Mouse (Mus musculus): ENCODE measurements around the gene Supt6. TPM values are rescaled to one million over a fixed set of nuclear protein-coding genes. Genes with fewer than 3 reads are reported as not detected.
A peak's percentile ranks its signal among the peaks of the same experiment; 100 is the strongest.
"Not testable (repeated sequence)": the region's sequence is repeated elsewhere in the genome, so short reads cannot be mapped to it uniquely, and the experiment has no call there.

The Supt6 gene
- 26.1 and 26.2 TPM in 2 replicates for polyA plus RNA-seq (2014; fragmentation: Nextera tagmentation; extraction: Ambion mirVana)

DNA sequence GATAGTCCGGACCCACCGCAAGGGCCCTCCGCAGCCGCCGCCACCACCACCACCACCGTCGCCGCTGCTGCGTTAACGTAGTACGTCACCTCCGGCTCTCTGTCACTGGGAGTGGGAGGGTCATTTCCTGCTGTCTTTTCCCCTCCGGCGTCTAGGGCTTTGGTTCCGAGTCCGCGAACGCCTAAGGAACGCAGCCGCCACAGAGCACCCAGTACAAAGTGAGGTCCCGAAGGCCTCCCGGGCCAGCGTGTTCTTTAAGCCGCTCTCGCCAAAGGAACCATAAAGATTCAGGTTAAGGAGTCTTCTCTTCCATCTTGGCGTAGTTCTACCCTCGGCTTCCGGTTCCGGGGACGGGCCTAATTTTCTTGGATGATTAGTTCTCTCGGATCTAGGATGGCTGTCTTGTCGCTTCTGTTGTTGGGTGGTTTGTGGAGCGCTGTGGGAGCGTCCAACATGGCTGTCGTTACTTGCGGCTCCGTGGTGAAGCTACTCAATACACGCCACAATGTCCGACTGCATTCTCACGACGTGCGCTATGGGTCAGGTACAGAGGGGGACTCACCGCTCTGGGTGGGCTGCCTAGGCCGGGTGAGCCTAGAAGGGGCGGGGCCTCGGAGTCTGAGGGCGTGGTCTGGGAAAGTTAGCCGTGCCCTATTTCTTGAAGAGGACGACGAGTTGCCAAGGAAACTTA is at the start of gene Supt6, which contains the start of gene Sdf2:
Gene Supt6, minus strand, starts transcription at position 361 of the 691 bp plus-strand sequence.
Gene Sdf2, plus strand, starts transcription at position 120 of the 691 bp plus-strand sequence.
- WGBS: under 1% methylated on average over 50 of the region's 50 CpGs
- H3K4me2 ChIP-seq (replicated peaks; ENCODE audit: low read depth, low read length): peak within 1 kb of the TSS; percentile 42
- no peaks in the 10 kb centered on the region for H3K36me3 ChIP-seq (ENCODE audit: control insufficient read depth, insufficient read depth, low read length)
- H3K4me1 ChIP-seq (replicated peaks; ENCODE audit: control insufficient read depth, insufficient read depth, low read length): peaks cover 3% of the 10 kb centered on the region; the same call in 1 of the 2 replicates
- H3K27ac ChIP-seq (ENCODE audit: low read depth, low read length): peak within 1 kb of the TSS; percentile 86
- H3K4me3 ChIP-seq (ENCODE audit: low read depth, low read length): peak within 1 kb of the TSS; percentile 99
- ATAC-seq (ENCODE audit: low FRiP score) (peak; percentile 97), DNase-seq (ENCODE audit: low spot score) (peak; percentile 94)
- H3K9me3 ChIP-seq (ENCODE audit: control insufficient read depth, low read length): no peaks in the 10 kb centered on the region
- H3K9ac ChIP-seq (ENCODE audit: low read depth, low read length): peak within 1 kb of the TSS; percentile 96
- no peaks in the 10 kb centered on the region for H3K27me3 ChIP-seq (ENCODE audit: control insufficient read depth, insufficient read depth, low read length)

DNA sequence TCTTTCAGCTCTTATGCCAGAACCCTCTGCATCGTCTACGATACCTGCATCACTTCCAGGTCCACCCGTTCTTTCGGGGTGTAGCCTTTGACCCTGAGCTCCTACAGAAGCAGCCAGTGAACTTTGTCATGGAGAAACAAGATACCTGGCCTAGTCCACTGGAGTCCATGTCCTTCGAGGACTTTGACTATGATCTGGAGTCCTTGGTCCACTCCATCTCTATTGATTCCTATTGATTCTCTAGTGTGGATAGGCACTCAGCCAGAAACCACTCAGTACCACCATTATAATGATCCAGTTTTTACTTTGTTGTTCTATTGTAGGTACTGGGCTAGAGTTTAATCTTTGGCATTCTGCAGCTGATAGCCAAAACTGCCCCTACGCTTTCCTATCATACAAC is 48.8 kb upstream of the Supt6 start:
- no peak overlapping the region for H3K9ac ChIP-seq (ENCODE audit: low read depth, low read length)
- no peak overlapping the region for H3K27ac ChIP-seq (ENCODE audit: low read depth, low read length)
- no peaks in the 10 kb centered on the region for H3K27me3 ChIP-seq (ENCODE audit: control insufficient read depth, insufficient read depth, low read length)
- H3K4me1 ChIP-seq (replicated peaks; ENCODE audit: control insufficient read depth, insufficient read depth, low read length): no peaks in the 10 kb centered on the region
- 97% methylated on average over 6 of the region's 6 CpGs for WGBS
- DNase-seq (ENCODE audit: low spot score) (no peak), ATAC-seq (ENCODE audit: low FRiP score) (no peak)
- no peak overlapping the region for H3K4me2 ChIP-seq (replicated peaks; ENCODE audit: low read depth, low read length)
- no peak overlapping the region for H3K4me3 ChIP-seq (ENCODE audit: low read depth, low read length)
- no peaks in the 10 kb centered on the region for H3K9me3 ChIP-seq (ENCODE audit: control insufficient read depth, low read length)
- H3K36me3 ChIP-seq (ENCODE audit: control insufficient read depth, insufficient read depth, low read length): peaks cover 4% of the 10 kb centered on the region; the same call in 1 of the 2 replicates

DNA sequence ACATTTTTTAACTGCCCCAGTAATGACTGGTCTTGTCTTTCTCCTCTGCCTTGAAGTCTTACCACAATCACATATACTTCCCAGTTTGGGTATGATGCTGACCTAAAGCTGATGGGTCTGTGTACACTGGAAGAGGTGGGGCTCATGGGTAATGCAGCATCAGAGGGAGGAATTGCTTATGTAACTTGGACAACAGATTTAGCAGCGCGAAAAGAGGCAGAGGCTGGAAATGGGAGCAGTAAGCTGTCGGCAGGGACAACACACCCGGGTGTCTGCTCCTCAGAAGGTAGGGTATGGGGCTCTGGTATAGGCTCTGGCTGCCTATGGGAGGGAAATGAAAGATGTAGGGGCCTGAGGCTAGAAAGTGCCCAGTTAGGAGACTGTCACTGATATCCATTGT is 44.9 kb upstream of the Supt6 start, which contains the start of gene BC030499:
Gene BC030499, plus strand, starts transcription at position 188 of the 400 bp plus-strand sequence.
- H3K36me3 ChIP-seq (ENCODE audit: control insufficient read depth, insufficient read depth, low read length): peaks cover 20% of the 10 kb centered on the region; the same call in 1 of the 2 replicates
- H3K4me3 ChIP-seq (ENCODE audit: low read depth, low read length): no peak within 1 kb of the TSS
- WGBS: 95% methylated on average over 4 of the region's 4 CpGs
- H3K9ac ChIP-seq (ENCODE audit: low read depth, low read length): no peak within 1 kb of the TSS
- ATAC-seq (ENCODE audit: low FRiP score) (no peak), DNase-seq (ENCODE audit: low spot score) (no peak)
- H3K27ac ChIP-seq (ENCODE audit: low read depth, low read length): no peak within 1 kb of the TSS
- H3K4me1 ChIP-seq (replicated peaks; ENCODE audit: control insufficient read depth, insufficient read depth, low read length): no peaks in the 10 kb centered on the region
- no peak within 1 kb of the TSS for H3K4me2 ChIP-seq (replicated peaks; ENCODE audit: low read depth, low read length)
- H3K27me3 ChIP-seq (ENCODE audit: control insufficient read depth, insufficient read depth, low read length): no peaks in the 10 kb centered on the region
- no peaks in the 10 kb centered on the region for H3K9me3 ChIP-seq (ENCODE audit: control insufficient read depth, low read length)

DNA sequence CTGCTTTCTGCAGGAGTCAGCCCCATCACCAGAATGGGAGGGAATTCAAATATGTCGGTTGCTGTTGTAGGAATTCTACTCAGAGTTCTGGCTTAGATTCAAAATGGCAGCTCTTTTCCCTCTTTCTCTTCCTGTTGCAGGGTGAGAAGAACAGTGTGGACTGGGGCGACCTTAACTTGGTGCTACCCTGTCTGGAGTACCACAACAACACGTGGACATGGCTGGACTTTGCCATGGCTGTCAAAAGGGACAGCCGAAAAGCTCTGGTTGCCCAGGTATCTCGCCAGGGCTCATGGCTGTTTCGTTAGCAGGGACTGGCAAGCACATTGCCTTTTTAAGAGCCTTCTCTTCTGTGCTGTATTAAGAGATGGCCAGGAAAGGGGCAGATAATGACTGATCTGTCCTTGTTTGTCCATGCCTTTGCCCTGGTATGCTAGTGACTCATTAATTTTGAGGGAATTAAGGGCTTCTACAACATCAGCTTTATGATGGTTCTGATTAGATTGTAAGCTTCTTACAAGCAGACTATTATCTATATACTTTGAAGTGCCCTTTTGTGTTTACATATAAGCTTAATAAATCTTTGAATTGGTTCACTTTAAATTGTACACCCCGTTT is 43.5 kb upstream of the Supt6 start:
- H3K27ac ChIP-seq (ENCODE audit: low read depth, low read length): no peak overlapping the region
- no peak overlapping the region for H3K4me2 ChIP-seq (replicated peaks; ENCODE audit: low read depth, low read length)
- DNase-seq (ENCODE audit: low spot score) (no peak), ATAC-seq (ENCODE audit: low FRiP score) (no peak)
- no peaks in the 10 kb centered on the region for H3K27me3 ChIP-seq (ENCODE audit: control insufficient read depth, insufficient read depth, low read length)
- H3K4me1 ChIP-seq (replicated peaks; ENCODE audit: control insufficient read depth, insufficient read depth, low read length): no peaks in the 10 kb centered on the region
- peaks cover 26% of the 10 kb centered on the region for H3K36me3 ChIP-seq (ENCODE audit: control insufficient read depth, insufficient read depth, low read length)
- H3K9ac ChIP-seq (ENCODE audit: low read depth, low read length): no peak overlapping the region
- H3K4me3 ChIP-seq (ENCODE audit: low read depth, low read length): no peak overlapping the region
- 88% methylated on average over 7 of the region's 7 CpGs for WGBS
- H3K9me3 ChIP-seq (ENCODE audit: control insufficient read depth, low read length): no peaks in the 10 kb centered on the region

DNA sequence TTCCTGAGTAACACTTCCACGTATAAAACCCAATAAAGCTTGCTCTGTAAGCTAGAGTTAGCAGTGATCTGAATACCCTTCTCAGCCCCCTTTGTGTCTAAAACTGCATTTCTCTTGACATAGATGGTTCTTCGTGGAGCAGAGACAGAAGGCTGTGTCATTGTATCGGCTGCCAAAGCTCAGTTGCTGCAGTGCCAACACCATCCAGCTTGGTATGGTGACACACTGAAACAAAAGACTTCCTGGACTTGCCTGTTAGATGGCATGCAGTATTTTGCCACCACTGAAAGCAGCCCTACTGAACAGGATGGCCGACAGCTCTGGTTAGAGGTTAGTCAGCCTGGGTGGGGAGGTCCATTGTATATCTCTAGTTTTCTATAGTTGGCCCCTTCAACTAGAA is 33.8 kb upstream of the Supt6 start:
- Histone ChIP-seq H3K4me1 (replicated peaks; ENCODE audit: control insufficient read depth, insufficient read depth, low read length) (no peaks in the 10 kb centered on the region), H3K4me3 (ENCODE audit: low read depth, low read length) (no peak overlapping the region), H3K4me2 (replicated peaks; ENCODE audit: low read depth, low read length) (no peak overlapping the region), H3K27me3 (ENCODE audit: control insufficient read depth, insufficient read depth, low read length) (no peaks in the 10 kb centered on the region), H3K9me3 (ENCODE audit: control insufficient read depth, low read length) (no peaks in the 10 kb centered on the region), H3K9ac (ENCODE audit: low read depth, low read length) (no peak overlapping the region), H3K27ac (ENCODE audit: low read depth, low read length) (no peak overlapping the region), H3K36me3 (ENCODE audit: control insufficient read depth, insufficient read depth, low read length) (0 out of 2 replicates have a peak, but pooled peaks cover 13% of the 10 kb centered on the region)
- DNase-seq (ENCODE audit: low spot score) (no peak), ATAC-seq (ENCODE audit: low FRiP score) (no peak)
- WGBS: 92% methylated on average over 4 of the region's 4 CpGs

DNA sequence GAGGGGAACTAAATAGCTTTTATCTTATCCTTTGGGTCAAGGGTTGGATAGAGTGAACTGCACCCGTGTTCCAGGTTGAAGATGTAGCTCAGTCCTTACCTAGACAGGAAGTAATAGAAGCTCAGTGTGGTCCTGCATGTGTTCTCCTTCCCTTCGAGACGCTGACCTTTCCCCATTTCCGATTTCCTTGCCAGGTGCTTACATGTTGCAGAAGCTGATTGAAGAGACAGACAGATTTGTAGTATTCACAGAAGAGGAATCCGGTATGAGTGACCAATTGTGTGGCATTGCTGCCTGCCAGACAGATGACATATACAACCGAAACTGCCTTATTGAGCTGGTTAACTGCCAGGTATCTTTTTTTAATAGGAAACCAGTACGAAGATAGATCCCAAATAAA is 33.1 kb upstream of the Supt6 start:
- Histone ChIP-seq H3K36me3 (ENCODE audit: control insufficient read depth, insufficient read depth, low read length) (0 out of 2 replicates have a peak, but pooled peaks cover 13% of the 10 kb centered on the region), H3K4me1 (replicated peaks; ENCODE audit: control insufficient read depth, insufficient read depth, low read length) (no peaks in the 10 kb centered on the region), H3K4me2 (replicated peaks; ENCODE audit: low read depth, low read length) (no peak overlapping the region), H3K9ac (ENCODE audit: low read depth, low read length) (no peak overlapping the region), H3K9me3 (ENCODE audit: control insufficient read depth, low read length) (no peaks in the 10 kb centered on the region), H3K27ac (ENCODE audit: low read depth, low read length) (no peak overlapping the region), H3K27me3 (ENCODE audit: control insufficient read depth, insufficient read depth, low read length) (no peaks in the 10 kb centered on the region), H3K4me3 (ENCODE audit: low read depth, low read length) (no peak overlapping the region)
- ATAC-seq (ENCODE audit: low FRiP score): no peak
- 89% methylated on average over 7 of the region's 7 CpGs for WGBS
- no peak for DNase-seq (ENCODE audit: low spot score)

DNA sequence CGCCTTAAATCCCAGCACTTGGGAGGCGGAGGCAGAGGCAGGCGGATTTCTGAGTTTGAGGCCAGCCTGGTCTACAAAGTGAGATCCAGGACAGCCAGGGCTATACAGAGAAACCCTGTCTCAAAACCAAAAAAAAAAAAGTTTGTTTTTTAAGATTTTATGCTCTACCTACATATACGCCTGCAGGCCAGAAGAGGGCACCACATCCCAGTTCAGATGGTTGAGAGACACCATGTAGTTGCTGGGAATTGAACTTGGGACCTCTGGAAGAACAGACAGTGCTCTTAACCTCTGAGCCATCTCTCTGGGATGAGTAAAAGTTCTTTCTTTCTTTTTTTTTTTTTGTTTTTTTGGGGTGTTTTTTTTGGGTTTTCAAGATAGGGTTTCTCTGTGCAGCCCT is 30.4 kb upstream of the Supt6 start:
- not testable (repeated sequence) for H3K9me3 ChIP-seq (ENCODE audit: control insufficient read depth, low read length); ATAC-seq (ENCODE audit: low FRiP score); H3K4me2 ChIP-seq (replicated peaks; ENCODE audit: low read depth, low read length); H3K4me3 ChIP-seq (ENCODE audit: low read depth, low read length); DNase-seq (ENCODE audit: low spot score); H3K27ac ChIP-seq (ENCODE audit: low read depth, low read length); H3K27me3 ChIP-seq (ENCODE audit: control insufficient read depth, insufficient read depth, low read length); H3K4me1 ChIP-seq (replicated peaks; ENCODE audit: control insufficient read depth, insufficient read depth, low read length); H3K9ac ChIP-seq (ENCODE audit: low read depth, low read length)
- WGBS: 97% methylated on average over 4 of the region's 4 CpGs
- peaks cover 28% of the 10 kb centered on the region; the same call in 1 of the 2 replicates for H3K36me3 ChIP-seq (ENCODE audit: control insufficient read depth, insufficient read depth, low read length)

DNA sequence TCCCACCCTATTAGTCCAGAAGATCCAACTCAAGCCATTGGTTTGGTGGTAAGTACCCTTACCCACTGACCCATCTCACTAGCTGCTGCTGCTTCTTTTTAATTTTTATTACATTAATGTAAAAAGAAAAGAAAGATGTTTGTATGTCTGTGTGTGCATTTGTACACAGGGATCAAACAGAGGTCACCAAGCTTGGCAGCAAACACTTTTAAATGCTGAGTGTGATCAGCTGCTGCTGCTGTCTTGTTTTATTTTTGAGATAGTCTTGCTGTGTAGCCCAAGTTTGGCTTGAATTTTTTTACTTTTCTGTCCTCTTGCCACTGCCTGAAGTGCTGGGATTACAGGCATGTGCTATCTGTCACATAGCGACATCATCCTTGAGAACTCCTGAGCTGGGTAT is 29.8 kb upstream of the Supt6 start:
- DNase-seq (ENCODE audit: low spot score): no peak
- H3K27ac ChIP-seq (ENCODE audit: low read depth, low read length): no peak overlapping the region
- H3K36me3 ChIP-seq (ENCODE audit: control insufficient read depth, insufficient read depth, low read length): peaks cover 28% of the 10 kb centered on the region; the same call in 1 of the 2 replicates
- no peak overlapping the region for H3K9ac ChIP-seq (ENCODE audit: low read depth, low read length)
- no peaks in the 10 kb centered on the region for H3K27me3 ChIP-seq (ENCODE audit: control insufficient read depth, insufficient read depth, low read length)
- no peak overlapping the region for H3K4me2 ChIP-seq (replicated peaks; ENCODE audit: low read depth, low read length)
- H3K9me3 ChIP-seq (ENCODE audit: control insufficient read depth, low read length): no peaks in the 10 kb centered on the region
- H3K4me1 ChIP-seq (replicated peaks; ENCODE audit: control insufficient read depth, insufficient read depth, low read length): no peaks in the 10 kb centered on the region
- no peak for ATAC-seq (ENCODE audit: low FRiP score)
- 100% methylated on average over 1 of the region's 1 CpGs for WGBS
- H3K4me3 ChIP-seq (ENCODE audit: low read depth, low read length): no peak overlapping the region
